Mouse (Mus musculus): ENCODE results near the gene Clptm1.
"Not testable (repeated sequence)": the region's sequence is repeated elsewhere in the genome, so short reads cannot be mapped to it uniquely, and the experiment has no call there.

Clptm1 gene

DNA sequence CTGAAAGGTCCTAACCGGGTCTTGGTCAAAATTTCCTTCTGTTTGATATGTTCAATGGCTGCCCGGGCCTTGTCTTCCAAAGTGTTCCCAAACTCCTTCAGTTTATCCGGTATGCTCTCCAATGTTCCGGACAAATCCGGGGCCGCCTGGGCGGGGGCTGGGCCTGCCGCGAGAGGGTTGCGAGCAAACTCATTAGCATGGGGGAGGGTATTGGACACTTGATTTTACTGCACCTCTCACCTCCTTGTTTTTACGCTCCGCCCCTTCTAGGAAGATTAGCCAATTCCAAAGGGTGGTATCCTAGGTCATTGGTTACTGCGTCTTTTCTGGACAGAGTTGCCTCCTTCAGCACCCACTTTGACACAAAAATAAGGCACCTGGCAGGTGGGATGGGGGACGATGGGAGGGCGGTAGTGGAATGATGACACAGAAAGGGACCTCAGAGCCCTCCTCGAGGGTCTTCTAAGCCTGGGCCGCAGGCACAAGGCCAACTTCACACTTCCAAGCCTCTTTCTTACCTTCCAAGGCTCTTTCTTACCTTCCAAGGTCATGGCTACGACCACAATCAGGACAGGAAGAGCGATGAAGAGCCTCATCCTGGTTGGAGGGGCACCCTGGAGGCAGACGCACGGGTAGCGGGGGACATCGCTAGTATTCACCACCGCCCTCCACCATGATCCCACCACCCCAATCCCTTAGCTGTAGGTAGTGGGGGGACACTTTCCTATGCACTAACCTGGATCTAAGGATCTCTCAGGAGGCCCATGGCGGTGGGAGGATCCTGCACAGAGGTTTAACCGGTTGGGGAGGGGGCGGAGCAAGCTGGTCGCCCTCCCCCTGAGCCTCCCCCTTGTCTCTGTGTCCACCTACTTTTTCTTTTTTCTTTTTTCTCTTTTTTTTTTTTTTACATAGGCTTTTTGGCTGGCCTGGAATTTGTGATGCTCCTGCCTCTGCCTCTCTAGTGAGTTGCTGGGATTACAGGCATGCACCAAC is 27.3 kb upstream of the Clptm1 start, which contains the start of gene Apoc1:
Gene Apoc1, minus strand, starts transcription at position 788 of the 993 bp plus-strand sequence.
- DNase-seq (ENCODE audit: low spot score in 2 of 2) = no peak

DNA sequence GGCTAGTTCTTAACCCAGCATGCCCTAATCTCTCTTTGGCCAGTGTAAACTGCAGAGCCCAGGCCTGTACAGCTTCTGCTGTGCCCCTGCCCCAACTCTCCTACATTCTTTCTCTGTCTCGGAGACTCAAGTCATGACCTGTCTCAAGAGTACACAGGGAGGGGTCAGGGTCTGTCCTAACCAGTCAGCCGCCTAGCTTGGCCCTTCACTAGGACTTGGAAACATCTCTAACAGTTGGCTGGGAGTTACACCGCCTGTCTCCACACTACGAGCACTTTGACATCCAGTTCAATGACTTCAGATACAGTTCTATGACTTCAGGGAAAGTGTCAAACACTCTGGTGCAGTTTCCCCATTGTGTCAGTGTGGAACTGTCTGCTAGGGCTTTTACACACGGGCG is 26.6 kb upstream of the Clptm1 start:
- DNase-seq (ENCODE audit: low spot score in 2 of 2) = no peak

- no peak for DNase-seq (ENCODE audit: low spot score in 2 of 2)
These were observed 26.0 kb upstream of the Clptm1 start for GRCm38 (mm10) chr7:19690845-19691244.

GRCm38 (mm10) chr7:19688611-19689010 is 23.8 kb upstream of the Clptm1 start:
- no peak for DNase-seq (ENCODE audit: low spot score in 2 of 2)

DNA sequence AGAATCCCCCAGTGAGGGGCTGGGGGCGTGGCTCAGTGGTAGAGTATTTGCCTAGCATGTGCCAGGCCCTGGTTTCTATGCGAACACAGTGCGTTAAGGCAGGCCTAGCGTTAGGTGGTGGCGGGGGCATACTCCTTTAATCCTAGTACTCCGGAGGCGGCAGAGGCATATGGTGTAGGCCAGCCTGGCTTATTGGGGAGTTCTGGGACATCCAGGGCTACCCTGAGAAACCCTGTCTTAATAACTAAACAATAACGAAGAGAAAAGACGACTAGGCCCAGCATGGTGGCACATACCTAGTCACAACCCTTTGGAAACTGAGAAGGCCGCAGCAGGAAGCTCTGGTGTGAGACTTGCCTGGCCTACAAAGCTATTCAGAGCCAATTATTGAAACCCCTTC is 23.3 kb upstream of the Clptm1 start:
- no peak for DNase-seq (ENCODE audit: low spot score in 2 of 2)

DNA sequence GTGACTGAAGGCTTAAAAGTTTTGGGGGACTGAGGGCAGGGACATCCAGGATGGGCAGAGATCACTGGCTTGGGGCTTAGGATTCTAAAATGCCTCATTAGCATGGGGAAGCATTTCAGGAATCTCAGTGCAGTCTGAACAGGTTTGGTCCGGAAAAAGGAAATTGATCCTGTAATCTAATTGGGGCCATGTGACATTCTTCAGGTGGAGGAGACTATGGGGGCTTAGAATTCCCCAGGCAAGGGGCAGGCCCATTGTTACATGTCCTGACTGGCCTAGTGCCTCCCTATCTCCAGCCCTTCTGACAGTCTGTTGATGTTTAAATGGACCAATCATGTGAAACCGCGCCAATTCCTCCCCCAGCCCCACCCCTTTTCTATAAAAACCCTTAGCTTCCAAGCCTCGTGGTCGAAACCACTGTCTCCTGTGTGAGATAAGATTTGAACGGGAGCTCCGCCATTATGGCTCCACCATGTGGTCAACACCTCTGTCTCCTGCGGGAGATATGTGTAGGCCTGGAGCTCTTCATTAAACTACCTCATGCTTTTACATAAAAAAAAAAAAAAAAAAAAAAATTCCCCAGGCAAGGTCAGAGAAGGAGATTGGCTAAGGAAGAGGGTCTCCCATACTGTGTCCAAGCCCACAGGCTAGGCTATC is 22.2 kb upstream of the Clptm1 start:
- not testable (repeated sequence) for DNase-seq (ENCODE audit: low spot score in 2 of 2)

- no peak for DNase-seq (ENCODE audit: low spot score in 2 of 2)
These were observed 21.7 kb upstream of the Clptm1 start for GRCm38 (mm10) chr7:19686521-19686920.

DNA sequence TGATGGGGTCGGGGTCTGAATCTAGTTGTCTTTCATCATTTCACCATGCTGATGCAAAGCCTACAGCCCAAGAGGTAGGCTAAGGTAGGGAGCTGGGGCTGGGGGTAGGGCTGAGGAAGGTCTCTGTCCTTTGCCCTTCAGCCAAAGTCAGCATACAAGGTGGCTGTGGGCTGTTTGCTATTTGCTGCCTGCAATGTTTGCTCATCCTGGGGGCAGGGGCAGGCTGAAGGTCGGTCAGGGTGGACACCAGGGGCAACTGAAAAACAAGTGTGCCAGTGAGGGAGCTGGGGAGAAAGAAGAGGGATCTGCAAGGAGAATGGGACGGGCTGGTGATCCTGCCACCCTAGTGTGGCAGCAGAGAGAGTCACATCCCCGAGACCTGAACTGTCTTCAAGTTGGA is 20.5 kb upstream of the Clptm1 start:
- no peak for DNase-seq (ENCODE audit: low spot score in 2 of 2)

GRCm38 (mm10) chr7:19683771-19684201 is 19.0 kb upstream of the Clptm1 start:
- no peak for DNase-seq (ENCODE audit: low spot score in 2 of 2)

DNA sequence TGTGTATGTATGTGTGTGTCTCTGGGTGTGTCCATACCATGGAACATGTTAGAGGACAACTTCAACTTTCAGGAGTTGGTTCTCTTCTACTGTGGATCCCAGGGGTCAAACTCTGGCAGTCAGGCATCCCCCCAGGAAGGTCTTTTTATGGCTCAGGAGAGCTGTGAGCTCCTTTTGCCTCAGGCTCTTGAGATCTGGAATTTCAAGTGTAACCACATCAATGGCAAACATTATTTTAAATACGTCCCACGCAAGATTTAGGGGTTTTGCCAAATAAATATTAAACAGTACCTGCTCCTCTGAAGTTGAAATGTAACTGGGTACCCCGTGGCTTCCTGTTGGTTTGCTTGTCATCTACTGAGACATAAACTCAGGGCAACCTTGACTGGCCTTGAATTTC is 18.1 kb upstream of the Clptm1 start:
- DNase-seq (ENCODE audit: low spot score in 2 of 2) = no peak

DNA sequence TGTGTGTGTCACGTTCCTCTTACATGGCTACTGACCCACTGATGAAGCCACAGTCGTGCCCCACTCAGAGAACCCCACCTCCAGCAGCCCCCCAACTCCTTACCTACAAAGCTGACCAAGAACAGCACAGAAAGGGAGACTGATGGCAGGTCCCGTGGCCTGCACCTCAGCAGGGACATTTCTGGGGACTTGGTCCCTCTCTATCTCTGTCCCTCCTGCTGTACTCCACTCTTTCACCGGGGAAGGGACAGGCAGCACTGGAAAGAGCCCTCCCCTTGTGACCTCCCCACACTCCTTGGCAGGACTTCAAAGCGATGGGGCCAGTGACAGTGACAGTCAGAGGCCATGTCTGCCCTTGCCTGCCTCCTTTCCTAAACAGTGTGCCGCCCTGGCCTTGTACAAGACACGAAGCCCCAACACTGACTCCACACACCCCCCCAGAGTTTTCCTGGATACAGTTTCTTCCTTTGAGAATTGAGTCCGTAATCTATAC is 16.4 kb upstream of the Clptm1 start, which contains the start of the genes Gm44805 and Apoc4:
Gene Gm44805, minus strand, starts transcription at position 222 of the 493 bp plus-strand sequence.
Gene Apoc4, minus strand, starts transcription at position 278 of the 493 bp plus-strand sequence.
- no peak for DNase-seq (ENCODE audit: low spot score in 2 of 2)

- DNase-seq (ENCODE audit: low spot score in 2 of 2) = no peak
These were observed 15.9 kb upstream of the Clptm1 start for GRCm38 (mm10) chr7:19680702-19681101.

DNA sequence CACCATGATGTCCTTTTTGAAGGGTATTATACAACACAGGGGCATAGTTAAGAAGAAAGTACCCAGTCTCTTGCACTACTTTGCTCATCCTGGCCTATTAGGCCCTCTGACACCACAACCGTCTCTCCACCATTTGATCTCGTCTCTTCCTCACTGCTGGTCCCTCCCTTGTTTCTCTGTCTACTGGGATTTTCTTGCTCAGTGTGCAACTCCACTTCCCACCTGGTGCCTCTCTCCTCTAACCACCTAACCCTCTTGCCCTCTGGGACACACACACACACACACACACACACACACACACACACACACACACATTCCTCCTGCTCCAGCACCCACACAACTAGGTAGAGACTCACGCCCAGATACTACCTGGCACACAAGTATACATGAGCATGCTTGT is 14.1 kb upstream of the Clptm1 start:
- DNase-seq (ENCODE audit: low spot score in 2 of 2) = no peak

DNA sequence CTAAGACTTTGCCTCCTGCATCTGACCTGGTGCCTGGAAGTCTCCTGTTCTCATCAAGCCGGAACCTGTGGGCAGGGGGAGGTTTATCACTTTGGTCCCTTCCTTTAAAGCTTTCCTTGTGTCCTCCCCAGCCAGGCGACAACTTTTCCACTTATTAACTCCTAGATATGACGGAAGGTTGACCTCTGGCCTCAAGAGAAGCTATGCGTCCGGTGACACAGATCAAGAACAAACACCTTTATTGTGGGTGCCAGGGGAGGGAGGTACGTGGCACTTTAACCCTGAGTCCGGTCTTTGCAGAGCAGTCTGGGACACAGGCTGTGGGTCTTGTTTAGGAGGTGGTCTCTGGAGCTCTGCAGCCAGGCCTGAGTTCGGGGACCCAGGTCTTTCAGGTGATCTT is 13.0 kb upstream of the Clptm1 start, which contains the start of gene Apoc2:
Gene Apoc2, minus strand, starts transcription at position 70 of the 400 bp plus-strand sequence.
- no peak for DNase-seq (ENCODE audit: low spot score in 2 of 2)

- DNase-seq (ENCODE audit: low spot score in 2 of 2) = no peak
These were observed 11.8 kb upstream of the Clptm1 start for GRCm38 (mm10) chr7:19676662-19677061.

GRCm38 (mm10) chr7:19675824-19676223 is 11.0 kb upstream of the Clptm1 start:
- DNase-seq (ENCODE audit: low spot score in 2 of 2) = no peak

- no peak for DNase-seq (ENCODE audit: low spot score in 2 of 2)
These were observed 8.4 kb upstream of the Clptm1 start for GRCm38 (mm10) chr7:19673083-19673699.

DNA sequence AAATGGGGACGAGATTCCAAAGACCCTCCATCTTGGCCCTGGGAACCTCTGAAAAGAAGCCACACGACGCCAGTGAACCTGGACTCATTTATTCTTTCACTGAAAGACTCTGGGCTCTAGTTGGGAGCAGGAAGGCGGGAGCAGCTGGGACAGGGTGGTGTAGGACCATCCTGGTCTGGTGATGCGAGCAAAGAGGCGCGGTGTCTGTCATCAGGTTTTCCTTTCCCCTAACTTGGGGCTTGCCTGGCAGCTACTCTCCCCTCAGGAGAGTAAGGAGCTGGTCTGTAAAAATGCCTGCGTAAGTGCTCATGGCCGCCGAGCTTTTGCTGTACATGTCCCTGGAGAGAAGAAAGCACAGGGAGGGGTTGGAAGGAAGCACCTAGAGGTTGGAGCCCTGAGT is 6.7 kb upstream of the Clptm1 start:
- DNase-seq (ENCODE audit: low spot score in 2 of 2) = no peak

- DNase-seq (ENCODE audit: low spot score in 2 of 2) = peak; percentile 84 to 91
These were observed 4.3 kb upstream of the Clptm1 start for GRCm38 (mm10) chr7:19668947-19669721.

DNA sequence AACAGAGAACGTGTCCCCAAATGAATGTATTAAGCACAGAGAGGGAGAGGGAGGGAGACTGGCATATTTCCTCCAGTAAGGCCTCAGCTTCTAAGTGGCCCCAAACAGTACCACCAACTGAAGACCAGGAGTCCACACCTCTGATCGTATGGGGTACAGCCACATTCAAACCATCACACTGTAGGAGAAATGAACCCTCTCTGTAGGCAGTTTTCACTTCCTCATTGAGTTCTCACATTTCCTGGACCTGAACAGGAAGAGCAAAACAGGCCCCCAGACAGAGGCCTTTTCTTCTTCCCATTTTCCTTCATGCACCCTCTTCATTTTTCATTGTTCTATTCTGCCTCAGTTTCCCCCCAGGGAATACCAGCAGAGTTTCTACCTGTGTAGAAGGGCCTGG is 2.6 kb upstream of the Clptm1 start:
- DNase-seq (ENCODE audit: low spot score in 2 of 2) = no peak

GRCm38 (mm10) chr7:19666750-19667149 is 1.9 kb upstream of the Clptm1 start:
- DNase-seq (ENCODE audit: low spot score in 2 of 2) = no peak
